Mouse (Mus musculus) cortical plate, adult 2 months (tissue): Measurements from ENCODE around the gene Phyhipl.

Experiments
- CTCF ChIP-seq: fragments of 200-500 bp; IDR thresholded peaks from 2 replicates; pipeline ENCODE4 v1.5.1; 2011; ENCODE audit warnings: mild to moderate bottlenecking, control low read depth, low read length; ENCODE audit not compliant: insufficient read depth; ENCODE audit errors: extremely low read depth
- POLR2A ChIP-seq: fragments of 200-500 bp; IDR thresholded peaks from 2 replicates; pipeline ENCODE4 v1.6.1; 2011; ENCODE audit warnings: mild to moderate bottlenecking, low read length, control low read depth; ENCODE audit not compliant: insufficient read depth; ENCODE audit errors: extremely low read depth

GRCm38 (mm10) chr10:70598081-70598515 is 57.7 kb downstream of the Phyhipl start:
- TF ChIP-seq CTCF, result no peak
- TF ChIP-seq POLR2A, result no peak
